Mouse (Mus musculus) midbrain, postnatal 0 days (tissue): ENCODE results near the gene Ccdc60. TPM values are rescaled to one million over a fixed set of nuclear protein-coding genes. Genes with fewer than 3 reads are reported as not detected.

Experiments used
- ATAC-seq: fragments of 200-750 bp; cut with Nextera tagmentation; 2 replicates; pipeline ENCODE4 v1.8.0; 2017; ENCODE audit warnings: moderate number of reproducible peaks, mild to moderate bottlenecking, moderate TSS enrichment, moderate library complexity; ENCODE audit not compliant: low FRiP score
- DNase-seq: peaks from one replicate; pipeline ENCODE4 v3.0.0-alpha.2; 2015; ENCODE audit warnings: low spot score
- H3K27ac ChIP-seq: fragments of 300-500 bp; sonication (generic); 2 replicates; pipeline ENCODE4 v1.5.1; 2014; ENCODE audit warnings: low read depth, mild to moderate bottlenecking, low read length, mixed read lengths
- H3K27me3 ChIP-seq: fragments of 300-500 bp; sonication (generic); 2 replicates; pipeline ENCODE4 v1.6.1; 2014; ENCODE audit warnings: low read length, control low read depth, mixed read lengths; ENCODE audit not compliant: insufficient read depth
- H3K36me3 ChIP-seq: fragments of 300-500 bp; sonication (generic); 2 replicates; pipeline ENCODE4 v1.6.1; 2014; ENCODE audit warnings: low read length, control low read depth, mixed read lengths; ENCODE audit not compliant: insufficient read depth
- H3K4me1 ChIP-seq: fragments of 300-500 bp; sonication (generic); 2 replicates; pipeline ENCODE4 v1.6.1; 2014; ENCODE audit warnings: mild to moderate bottlenecking, control low read depth, antibody characterized with exemption, low read length, mixed read lengths; ENCODE audit not compliant: insufficient read depth
- H3K4me2 ChIP-seq: fragments of 300-500 bp; sonication (generic); 2 replicates; pipeline ENCODE4 v1.6.1; 2014; ENCODE audit warnings: low read depth, mild to moderate bottlenecking, low read length, mixed read lengths; ENCODE audit not compliant: poor library complexity, severe bottlenecking
- H3K4me3 ChIP-seq: fragments of 300-500 bp; sonication (generic); 2 replicates; pipeline ENCODE4 v1.5.1; 2014; ENCODE audit warnings: low read depth, mild to moderate bottlenecking, low read length, moderate library complexity
- H3K9ac ChIP-seq: fragments of 300-500 bp; sonication (generic); replicated peaks from 2 replicates; pipeline ENCODE4 v1.6.1; 2014; ENCODE audit warnings: mild to moderate bottlenecking, low read length, moderate library complexity, mixed read lengths; ENCODE audit not compliant: poor library complexity, severe bottlenecking
- H3K9me3 ChIP-seq: fragments of 300-500 bp; sonication (generic); 2 replicates; pipeline ENCODE4 v1.6.1; 2016; ENCODE audit warnings: low read length, control low read depth
- CTCF ChIP-seq: IDR thresholded peaks from 2 replicates; pipeline ENCODE4 v1.5.1; 2016; ENCODE audit warnings: antibody characterized with exemption, mild to moderate bottlenecking
- WGBS: fragments of 180-500 bp; shearing (Covaris S2); extraction: QIAGEN DNeasy Blood & Tissue Kit; methylation state at CpG from one replicate; pipeline ENCODE4 v1.1.7; 2014; 5-methylcytosine and 5-hydroxymethylcytosine counted together
- polyA plus RNA-seq: library from polyadenylated mRNA; unstranded; fragments of >200 nt; fragmentation: Nextera tagmentation; extraction: Ambion mirVana; gene quantifications from 2 replicates; pipeline ENCODE4 v1.2.1, GENCODE M21; 2015
- total RNA-seq: library from RNA; depleted of rRNA; stranded (reverse); fragments of >200 nt; gene quantifications from 2 replicates; pipeline ENCODE4 v1.2.3, GENCODE M21; 2014

The Ccdc60 gene
- total and polyA plus RNA-seq, 2 experiments from 2014 or later, result 2.2 to 2.6 TPM

DNA sequence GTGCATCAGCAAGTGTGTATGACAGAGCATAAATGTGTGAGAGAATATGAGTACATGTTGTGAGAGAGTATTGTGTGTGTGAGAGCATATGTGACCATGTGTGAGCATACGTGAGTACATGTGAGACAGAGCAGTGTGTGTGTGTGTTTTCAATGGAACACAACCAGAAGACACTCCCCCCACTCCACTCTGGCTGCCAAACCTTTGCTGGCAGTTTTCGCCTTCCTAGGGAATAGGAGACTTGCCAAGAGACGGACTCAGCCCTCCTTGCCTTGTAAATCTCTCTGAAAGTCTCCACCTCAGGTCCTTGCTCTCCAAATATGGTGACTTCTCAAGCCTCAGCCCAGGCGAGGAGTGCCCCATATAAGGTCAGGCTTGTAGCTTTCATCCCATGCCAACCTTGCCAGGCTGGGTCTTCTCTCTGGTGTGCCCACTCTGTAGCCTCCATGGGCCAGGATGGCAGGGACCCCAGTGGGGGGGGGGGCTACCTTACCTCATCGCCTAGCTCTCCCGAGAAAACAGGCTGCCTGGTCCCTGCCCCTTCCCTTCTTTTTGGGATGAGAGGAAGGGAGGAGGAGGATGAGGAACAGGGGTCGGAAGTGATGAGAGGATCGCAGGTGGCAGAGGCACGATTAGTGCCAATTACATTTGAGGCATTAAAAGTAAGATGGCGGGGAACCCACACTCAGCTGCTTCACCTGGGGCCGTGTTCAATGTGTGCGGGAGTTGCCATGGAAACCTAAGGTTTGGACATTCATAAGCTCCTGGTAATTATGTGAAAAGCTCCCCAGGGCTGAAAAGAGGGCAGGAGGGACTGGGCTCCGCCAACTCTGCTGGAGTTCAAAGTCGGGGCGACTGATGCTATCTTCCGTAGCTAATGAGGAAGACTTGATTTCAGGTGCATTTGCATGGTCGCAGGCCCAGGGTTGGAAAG lies 19.3 kb downstream of the Ccdc60 start:
- Histone ChIP-seq H3K36me3 (no peaks in the 10 kb centered on the region), H3K4me3 (no peak overlapping the region), H3K9me3 (no peaks in the 10 kb centered on the region), H3K9ac (no peak overlapping the region), H3K27ac (no peak overlapping the region), H3K27me3 (no peaks in the 10 kb centered on the region), H3K4me1 (peaks cover 12% of the 10 kb centered on the region; the same call in 1 of the 2 replicates), H3K4me2 (no peak overlapping the region)
- WGBS, result 42% methylated on average over 17 of the region's 17 CpGs
- ATAC-seq (no peak), DNase-seq (peak; percentile 49)
- no peak for TF ChIP-seq CTCF

DNA sequence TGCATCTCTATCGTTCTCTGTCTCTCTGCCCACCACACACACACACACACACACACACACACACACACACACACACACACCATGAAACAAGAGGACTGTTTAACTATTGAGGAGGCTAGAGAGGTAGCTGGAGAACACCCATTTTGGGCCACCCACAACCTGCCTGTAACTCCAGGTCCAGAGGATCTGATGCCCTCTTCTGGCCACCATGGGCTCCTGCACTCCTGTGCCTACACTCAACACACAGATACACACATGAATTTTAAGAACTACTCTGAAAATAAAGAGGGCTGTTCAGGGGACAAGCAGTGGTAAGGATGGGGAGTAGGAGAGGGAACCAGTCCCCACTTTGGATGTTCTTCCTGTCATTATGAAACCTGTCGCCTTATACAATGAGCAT lies 26.1 kb downstream of the Ccdc60 start:
- no peak overlapping the region for H3K9ac ChIP-seq
- ATAC-seq, result no peak
- H3K4me3 ChIP-seq, result no peak overlapping the region
- H3K9me3 ChIP-seq, result no peaks in the 10 kb centered on the region
- no peak overlapping the region for H3K4me2 ChIP-seq
- H3K36me3 ChIP-seq, result no peaks in the 10 kb centered on the region
- DNase-seq, result no peak
- WGBS, result 95% methylated on average over 2 of the region's 2 CpGs
- no peak for TF ChIP-seq CTCF
- no peaks in the 10 kb centered on the region for H3K4me1 ChIP-seq
- H3K27ac ChIP-seq, result no peak overlapping the region
- no peaks in the 10 kb centered on the region for H3K27me3 ChIP-seq

GRCm38 (mm10) chr5:116261944-116262343 lies 26.8 kb downstream of the Ccdc60 start:
- DNase-seq (no peak), ATAC-seq (no peak)
- 84% methylated on average over 5 of the region's 5 CpGs for WGBS
- H3K4me3 ChIP-seq, result no peak overlapping the region
- H3K9ac ChIP-seq, result no peak overlapping the region
- no peaks in the 10 kb centered on the region for H3K36me3 ChIP-seq
- H3K27ac ChIP-seq, result no peak overlapping the region
- no peaks in the 10 kb centered on the region for H3K27me3 ChIP-seq
- H3K4me2 ChIP-seq, result no peak overlapping the region
- no peaks in the 10 kb centered on the region for H3K9me3 ChIP-seq
- TF ChIP-seq CTCF, result no peak
- no peaks in the 10 kb centered on the region for H3K4me1 ChIP-seq

GRCm38 (mm10) chr5:116260356-116260755 lies 28.4 kb downstream of the Ccdc60 start:
- H3K4me3 ChIP-seq, result no peak overlapping the region
- no peaks in the 10 kb centered on the region for H3K9me3 ChIP-seq
- H3K9ac ChIP-seq, result no peak overlapping the region
- ATAC-seq (no peak), DNase-seq (peak; percentile 65)
- no peaks in the 10 kb centered on the region for H3K27me3 ChIP-seq
- WGBS, result 76% methylated on average over 5 of the region's 5 CpGs
- no peaks in the 10 kb centered on the region for H3K36me3 ChIP-seq
- H3K4me1 ChIP-seq, result no peaks in the 10 kb centered on the region
- TF ChIP-seq CTCF, result no peak
- H3K27ac ChIP-seq, result no peak overlapping the region
- no peak overlapping the region for H3K4me2 ChIP-seq

DNA sequence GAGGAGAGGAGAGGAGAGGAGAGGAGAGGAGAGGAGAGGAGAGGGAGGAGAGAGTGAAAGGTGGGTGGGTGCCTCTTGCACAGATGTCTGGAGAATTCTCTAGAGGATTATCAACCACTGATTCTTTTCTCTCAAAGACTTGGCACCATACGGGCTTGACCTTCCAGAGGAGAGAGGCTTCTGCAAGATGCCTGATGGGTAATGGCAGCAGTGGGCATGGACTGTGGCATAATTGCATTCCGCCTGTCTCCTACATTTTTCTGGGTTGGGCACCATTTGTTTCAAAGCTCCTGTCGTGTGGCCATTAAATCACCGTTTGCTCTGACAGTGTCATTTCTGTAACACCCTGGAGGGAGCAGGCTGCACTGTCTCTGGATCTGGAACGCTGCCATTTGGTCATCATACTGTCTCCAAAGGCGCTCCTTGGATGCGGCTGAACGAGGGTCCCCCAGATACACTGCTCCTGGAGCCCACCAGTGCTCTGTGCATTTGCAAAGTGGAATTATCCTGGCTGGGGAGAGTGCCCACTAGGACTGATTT lies 30.4 kb downstream of the Ccdc60 start:
- peak; percentile 18; the same call in 1 of the 2 replicates for TF ChIP-seq CTCF
- Histone ChIP-seq H3K27me3 (no peaks in the 10 kb centered on the region), H3K9me3 (no peaks in the 10 kb centered on the region), H3K27ac (no peak overlapping the region), H3K4me2 (no peak overlapping the region), H3K4me1 (no peaks in the 10 kb centered on the region), H3K36me3 (no peaks in the 10 kb centered on the region), H3K9ac (no peak overlapping the region), H3K4me3 (no peak overlapping the region)
- peak; percentile 79 for DNase-seq
- 41% methylated on average over 8 of the region's 8 CpGs for WGBS
- ATAC-seq, result no peak

- H3K4me2 ChIP-seq, result no peak overlapping the region
- ATAC-seq (no peak), DNase-seq (no peak)
- no peak overlapping the region for H3K4me3 ChIP-seq
- no peak for TF ChIP-seq CTCF
- no peaks in the 10 kb centered on the region for H3K9me3 ChIP-seq
- WGBS, result 89% methylated on average over 4 of the region's 4 CpGs
- no peak overlapping the region for H3K27ac ChIP-seq
- H3K4me1 ChIP-seq, result no peaks in the 10 kb centered on the region
- H3K36me3 ChIP-seq, result no peaks in the 10 kb centered on the region
- H3K27me3 ChIP-seq, result no peaks in the 10 kb centered on the region
- no peak overlapping the region for H3K9ac ChIP-seq
Observed at GRCm38 (mm10) chr5:116253914-116254313, 34.9 kb downstream of the Ccdc60 start.
